30 mouse cellular contexts compared by ENCODE assay signal in genomic region chr6:31531880-31532279, GRCm38 (mm10). TPM values are rescaled to one million over a fixed set of nuclear protein-coding genes. Genes with fewer than 3 reads are reported as not detected.
DNase-seq lines count a peak whose midpoint lies in the region; ATAC-seq and TF ChIP-seq lines count a peak whose summit lies in the region.
"Had no signal": no experiment of that assay in that cellular context is flagged by ENCODE, and none has a peak within 500 bp of the region (broad histone marks: within the 10 kb centered on the region; RNA-seq: fewer than 3 reads in every experiment).

No protein-coding gene starts in this region.

- no peak for DNase-seq in heart, postnatal 0 days (ENCODE audit: low spot score)
- no peak for DNase-seq in heart, postnatal 10 days
- peak; percentile 37 for DNase-seq in lung, postnatal 36 days
- no peak for DNase-seq in lung, postnatal 25 days (ENCODE audit: low spot score)
- DNase-seq in R1 (ENCODE audit: low read depth, low spot score): peak; percentile 84
- no peak for DNase-seq in urinary bladder, postnatal 36 days (ENCODE audit: low spot score in 2 of 2)
- no peak for DNase-seq in layer of hippocampus, postnatal 14 days (ENCODE audit: low spot score in 2 of 2)
- DNase-seq: adrenal gland, postnatal 14 days; cerebellum, adult 11-12 months; cerebellum, adult 9-11 months; gastrocnemius, adult 2 months; gastrocnemius, postnatal 36 days; kidney, postnatal 4 days; layer of hippocampus, postnatal 36 days; left cerebral cortex, postnatal 4 days; liver, postnatal 0 days; right cerebral cortex, adult 18-20 months; thymus, adult 2 months; thymus, postnatal 36 days had no signal

- H3K9me3 ChIP-seq in heart, postnatal 0 days (replicated peaks; ENCODE audit: control insufficient read depth, low read length): no peaks in the 10 kb centered on the region
- H3K9me3 ChIP-seq: embryonic facial prominence, embryonic 13.5 days; forebrain, embryonic 10.5 days; forebrain, embryonic 15.5 days; heart, embryonic 13.5 days; kidney, embryonic 15.5 days; liver, embryonic 12.5 days; midbrain, embryonic 10.5 days; midbrain, embryonic 15.5 days; neural tube, embryonic 12.5 days had no signal

- H3K4me3 ChIP-seq in heart, postnatal 0 days (ENCODE audit: low read depth, low read length): no peak overlapping the region
- H3K4me3 ChIP-seq: embryonic facial prominence, embryonic 13.5 days; forebrain, embryonic 10.5 days; forebrain, embryonic 15.5 days; gastrocnemius, adult 2 months; heart, embryonic 13.5 days; kidney, embryonic 15.5 days; liver, embryonic 12.5 days; midbrain, embryonic 10.5 days; midbrain, embryonic 15.5 days; neural tube, embryonic 12.5 days had no signal

- no peaks in the 10 kb centered on the region for H3K36me3 ChIP-seq in heart, postnatal 0 days (replicated peaks; ENCODE audit: control insufficient read depth, insufficient read depth, low read length)
- H3K36me3 ChIP-seq: embryonic facial prominence, embryonic 13.5 days; forebrain, embryonic 15.5 days; kidney, embryonic 15.5 days; midbrain, embryonic 15.5 days had no signal

- peak; percentile 36; the same call in 1 of the 2 replicates for ATAC-seq in heart, postnatal 0 days (ENCODE audit: insufficient read depth, low read depth)
- ATAC-seq: forebrain, embryonic 15.5 days; hindbrain, embryonic 16.5 days; intestine, postnatal 0 days; liver, embryonic 12.5 days; liver, postnatal 0 days; midbrain, embryonic 15.5 days had no signal

- 47% methylated on average over 3 of the region's 3 CpGs for WGBS in heart, postnatal 0 days

- no peak overlapping the region for H3K9ac ChIP-seq in heart, postnatal 0 days (replicated peaks; ENCODE audit: low read depth, low read length)
- H3K9ac ChIP-seq: embryonic facial prominence, embryonic 13.5 days; forebrain, embryonic 15.5 days; heart, embryonic 13.5 days; kidney, embryonic 15.5 days; liver, embryonic 12.5 days; liver, postnatal 0 days; midbrain, embryonic 15.5 days; neural tube, embryonic 12.5 days had no signal

- intact Hi-C loops in heart, postnatal 10 days (cut with DNase I): loop anchor here (2.0 kb wide), 1 partner anchor 29 kb away; no protein-coding TSS in a partner anchor

- H3K4me1 ChIP-seq in heart, postnatal 0 days (ENCODE audit: control insufficient read depth, insufficient read depth): no peaks in the 10 kb centered on the region
- H3K4me1 ChIP-seq: embryonic facial prominence, embryonic 13.5 days; heart, embryonic 13.5 days; kidney, embryonic 15.5 days; midbrain, embryonic 10.5 days; midbrain, embryonic 15.5 days; neural tube, embryonic 12.5 days had no signal

- no peak for TF ChIP-seq EP300 in heart, postnatal 0 days (IDR thresholded peaks at IDR 0.05; ENCODE audit: low read depth)

- no peak overlapping the region for H3K4me2 ChIP-seq in heart, postnatal 0 days (ENCODE audit: low read depth, low read length)
- H3K4me2 ChIP-seq: embryonic facial prominence, embryonic 13.5 days; forebrain, embryonic 15.5 days; heart, embryonic 13.5 days; kidney, embryonic 15.5 days; liver, embryonic 12.5 days; midbrain, embryonic 15.5 days; neural tube, embryonic 12.5 days had no signal

- no peaks in the 10 kb centered on the region for H3K27me3 ChIP-seq in heart, postnatal 0 days (ENCODE audit: control insufficient read depth, insufficient read depth, low read length)
- H3K27me3 ChIP-seq: embryonic facial prominence, embryonic 13.5 days; forebrain, embryonic 15.5 days; heart, embryonic 13.5 days; kidney, embryonic 15.5 days; liver, embryonic 12.5 days; midbrain, embryonic 15.5 days; neural tube, embryonic 12.5 days had no signal

- TF ChIP-seq CTCF in heart, postnatal 0 days (IDR thresholded peaks at IDR 0.05; ENCODE audit: low read depth): no peak

- no peak overlapping the region for H3K27ac ChIP-seq in heart, postnatal 0 days (ENCODE audit: low read depth)
- H3K27ac ChIP-seq: embryonic facial prominence, embryonic 13.5 days; forebrain, embryonic 10.5 days; forebrain, embryonic 15.5 days; gastrocnemius, adult 2 months; heart, embryonic 13.5 days; kidney, embryonic 15.5 days; liver, embryonic 12.5 days; midbrain, embryonic 15.5 days; neural tube, embryonic 12.5 days had no signal

RNA-seq across cellular contexts. Expression of gene Podxl, which starts 31.9 kb away (rescaled TPM):
- total RNA-seq in heart, postnatal 0 days (2014; rRNA removed; ENCODE audit: low replicate concordance): 44.0 and 83.1 TPM in 2 replicates
- polyA plus RNA-seq in heart, postnatal 0 days (2015; fragmentation: Nextera tagmentation; extraction: Ambion mirVana): 14.9 and 17.6 TPM in 2 replicates
- 100 to 1,000 TPM; 106 to 113 TPM for total RNA-seq in heart, postnatal 10 days (2021)
- 10 to 100 TPM; 16.4 to 18.9 TPM for total RNA-seq in layer of hippocampus, postnatal 14 days (2021)

Comparison
In these comparisons a context has a peak if more than half of its experiments do, and no peak if none do; other contexts are left out.
1. DNase-seq: peak in lung, postnatal 36 days (single experiment) and R1 (single experiment); none in heart, postnatal 0 days (single experiment), heart, postnatal 10 days (0 of 2), lung, postnatal 25 days (single experiment), urinary bladder, postnatal 36 days (0 of 2) and layer of hippocampus, postnatal 14 days (0 of 2).